Mouse (Mus musculus) liver, adult 2 months (tissue): ENCODE data around the gene Necab2.

Experiments used
- CTCF ChIP-seq: fragments of 200-500 bp; IDR thresholded peaks from 2 replicates; pipeline ENCODE4 v1.5.1; 2011; ENCODE audit warnings: low read depth, low read length, control low read depth
- POLR2A ChIP-seq: fragments of 200-500 bp; IDR thresholded peaks from 2 replicates; pipeline ENCODE4 v1.6.1; 2011; ENCODE audit warnings: low read length, control low read depth; ENCODE audit not compliant: insufficient read depth; ENCODE audit errors: extremely low read depth

GRCm38 (mm10) chr8:119436331-119436730 lies 10.2 kb upstream of the Necab2 start:
- no peak for TF ChIP-seq POLR2A
- TF ChIP-seq CTCF: no peak
